ENCODE assay signal across 7 mouse cellular contexts in the genomic region with DNA sequence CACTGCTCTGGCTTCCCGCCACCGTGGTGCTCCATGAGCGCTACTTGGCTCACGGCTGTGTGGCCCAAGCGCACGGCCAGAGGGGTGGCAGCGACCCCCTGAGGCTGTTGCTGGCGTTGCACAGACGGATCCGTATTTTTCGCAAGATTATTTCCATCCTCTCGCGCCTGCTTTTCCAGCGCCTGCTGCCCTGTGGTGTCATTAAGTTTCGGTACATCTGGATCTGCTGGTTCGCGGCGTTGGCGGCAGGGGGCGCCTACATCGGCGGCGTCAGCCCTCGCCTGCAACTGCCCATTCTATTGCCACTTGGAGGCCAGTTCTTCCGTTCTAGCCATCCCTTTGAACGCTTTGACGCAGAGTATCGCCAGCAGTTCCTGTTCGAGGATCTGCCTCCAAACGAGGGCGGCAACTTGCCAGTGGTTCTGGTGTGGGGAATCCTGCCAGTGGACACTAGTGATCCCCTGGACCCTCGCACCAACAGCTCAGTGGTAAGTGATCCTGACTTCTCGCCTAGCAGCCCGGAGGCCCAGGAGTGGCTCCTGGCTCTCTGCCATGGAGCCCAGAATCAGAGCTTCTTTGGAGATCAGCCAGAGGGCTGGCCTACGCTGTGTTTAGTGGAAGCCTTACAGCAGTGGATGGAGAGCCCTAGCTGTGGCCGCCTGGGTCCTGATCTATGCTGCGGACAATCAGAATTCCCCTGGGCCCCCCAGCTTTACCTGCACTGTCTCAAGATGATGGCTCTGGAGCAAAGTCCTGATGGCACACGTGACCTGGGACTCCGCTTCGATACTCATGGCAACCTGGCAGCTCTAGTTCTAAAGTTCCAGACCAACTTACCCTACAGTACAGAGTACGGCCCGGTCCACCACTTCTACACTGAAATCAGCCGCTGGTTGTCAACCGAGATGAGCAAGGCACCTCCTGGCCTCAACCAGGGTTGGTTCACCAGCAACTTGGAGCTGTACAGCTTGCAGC. TPM values are rescaled to one million over a fixed set of nuclear protein-coding genes. Genes with fewer than 3 reads are reported as not detected.
DNase-seq lines count a peak whose midpoint lies in the region; ATAC-seq lines count a peak whose summit lies in the region.

No protein-coding gene starts in this region.

- 28% methylated on average over 44 of the region's 44 CpGs for WGBS in hindbrain, embryonic 12.5 days

- no peak overlapping the region for H3K4me3 ChIP-seq in hindbrain, embryonic 12.5 days

- DNase-seq in adrenal gland, adult 8-10 months, result peak; percentile 65
- DNase-seq in cerebellum, postnatal 14 days, result peak; percentile 86 to 95
- peak; percentile 57 to 61 for DNase-seq in frontal cortex, postnatal 10 days (ENCODE audit: low spot score in 2 of 2)
- DNase-seq in left cerebral cortex, adult 8-10 months (ENCODE audit: low spot score in 2 of 2), result peak; percentile 33 to 34
- peak; percentile 87 to 90 for DNase-seq in lung, postnatal 4 days
- DNase-seq in right cerebral cortex, postnatal 10 days (ENCODE audit: low spot score in 2 of 2), result peak; percentile 68 to 70

- H3K36me3 ChIP-seq in hindbrain, embryonic 12.5 days, result peaks cover 38% of the 10 kb centered on the region

- peaks cover 9% of the 10 kb centered on the region; the same call in 1 of the 2 replicates for H3K4me1 ChIP-seq in hindbrain, embryonic 12.5 days

- no peaks in the 10 kb centered on the region for H3K9me3 ChIP-seq in hindbrain, embryonic 12.5 days (replicated peaks)

- peak; percentile 53; the same call in 1 of the 2 replicates for ATAC-seq in hindbrain, embryonic 12.5 days (ENCODE audit: low FRiP score)

- no peak overlapping the region for H3K9ac ChIP-seq in hindbrain, embryonic 12.5 days

- H3K27me3 ChIP-seq in hindbrain, embryonic 12.5 days, result peaks cover 19% of the 10 kb centered on the region

- H3K27ac ChIP-seq in hindbrain, embryonic 12.5 days, result no peak overlapping the region

- H3K4me2 ChIP-seq in hindbrain, embryonic 12.5 days (replicated peaks), result peak overlapping the region; percentile 38

RNA-seq across cellular contexts. Expression of a gene that starts 11.3 kb away (rescaled TPM):
- 10 to 100 TPM; 43.7 to 68.9 (median 51.7) TPM for total RNA-seq in adrenal gland, adult 8-10 months (2022)
- polyA plus RNA-seq in hindbrain, embryonic 12.5 days (2016; fragmentation: Nextera tagmentation; extraction: Ambion mirVana), result 20.9 and 23.9 TPM in 2 replicates
- 100 to 1,000 TPM; 179 to 192 (median 185) TPM for total RNA-seq in left cerebral cortex, adult 8-10 months (2022)

RNA-seq across cellular contexts. Expression of a gene that starts 18.3 kb away (rescaled TPM):
- total RNA-seq in adrenal gland, adult 8-10 months (2022), result not detected
- polyA plus RNA-seq in hindbrain, embryonic 12.5 days (2016; fragmentation: Nextera tagmentation; extraction: Ambion mirVana), result not detected in 2 replicates
- total RNA-seq in left cerebral cortex, adult 8-10 months (2022), result not detected

RNA-seq across cellular contexts. Expression of a gene that starts 23.0 kb away (rescaled TPM):
- total RNA-seq in adrenal gland, adult 8-10 months (2022), result 1 to 10 TPM; 1.3 to 3.2 (median 2.5) TPM
- polyA plus RNA-seq in hindbrain, embryonic 12.5 days (2016; fragmentation: Nextera tagmentation; extraction: Ambion mirVana), result 88.9 and 100 TPM in 2 replicates
- 1 to 10 TPM in 3 of 4 experiments, under 1 TPM in 1; 0.97 to 1.9 (median 1.5) TPM for total RNA-seq in left cerebral cortex, adult 8-10 months (2022)

RNA-seq across cellular contexts. Expression of a gene that starts 28.4 kb away (rescaled TPM):
- 10 to 100 TPM in 2 of 4 experiments, 1 to 10 TPM in 2; 5.3 to 18.8 (median 11.2) TPM for total RNA-seq in adrenal gland, adult 8-10 months (2022)
- polyA plus RNA-seq in hindbrain, embryonic 12.5 days (2016; fragmentation: Nextera tagmentation; extraction: Ambion mirVana), result 1.3 and 1.7 TPM in 2 replicates
- 1 to 10 TPM; 4.2 to 6.3 (median 5.7) TPM for total RNA-seq in left cerebral cortex, adult 8-10 months (2022)

RNA-seq across cellular contexts. Expression of a gene that starts 45.3 kb away (rescaled TPM):
- 10 to 100 TPM; 36.3 to 48.6 (median 39.9) TPM for total RNA-seq in adrenal gland, adult 8-10 months (2022)
- polyA plus RNA-seq in hindbrain, embryonic 12.5 days (2016; fragmentation: Nextera tagmentation; extraction: Ambion mirVana), result 24.2 and 25.1 TPM in 2 replicates
- 10 to 100 TPM; 45.3 to 49.6 (median 47.4) TPM for total RNA-seq in left cerebral cortex, adult 8-10 months (2022)

Comparison
In these comparisons a context has a peak if more than half of its experiments do, and no peak if none do; other contexts are left out.
1. DNase-seq: peak in every context shown above with its lines; median percentile 90 in cerebellum, postnatal 14 days; 88 in lung, postnatal 4 days; 69 in right cerebral cortex, postnatal 10 days; 65 in adrenal gland, adult 8-10 months; 59 in frontal cortex, postnatal 10 days; 34 in left cerebral cortex, adult 8-10 months.